ENCODE assay signal across 8 mouse cellular contexts in genomic region chr12:80001794-80002193, GRCm38 (mm10).
DNase-seq lines count a peak whose midpoint lies in the region; ATAC-seq and TF ChIP-seq lines count a peak whose summit lies in the region.

No protein-coding gene starts in this region.

- dilution Hi-C loops in CH12.LX (cut with MboI; ENCODE audit: extremely low pct_ligation_motif_present, extremely low pct_unique_long_range_greater_than_20kb, low sequenced_read_pairs): no loop called here

- no peaks in the 10 kb centered on the region for H3K9me3 ChIP-seq in CH12.LX (replicated peaks; ENCODE audit: low read length)
- no peaks in the 10 kb centered on the region for H3K9me3 ChIP-seq in hindbrain, embryonic 13.5 days
- H3K9me3 ChIP-seq in limb, embryonic 14.5 days (ENCODE audit: control insufficient read depth, low read length): no peaks in the 10 kb centered on the region
- no peaks in the 10 kb centered on the region for H3K9me3 ChIP-seq in stomach, postnatal 0 days (ENCODE audit: control insufficient read depth, low read length)

- peak overlapping the region; percentile 98 for H3K27ac ChIP-seq in CH12.LX (ENCODE audit: insufficient read depth, low read depth)
- H3K27ac ChIP-seq in hindbrain, embryonic 13.5 days: peak overlapping the region; percentile 73
- H3K27ac ChIP-seq in limb, embryonic 14.5 days (replicated peaks; ENCODE audit: low read depth, low read length): peak overlapping the region; percentile 68
- H3K27ac ChIP-seq in stomach, postnatal 0 days (replicated peaks): peak overlapping the region; percentile 70

- intact Hi-C loops in left cerebral cortex, postnatal 14 days (cut with DNase I): no loop called here

- TF ChIP-seq RAD21 in CH12.LX (IDR thresholded peaks at IDR 0.05; ENCODE audit: low read depth, low read length): peak; percentile 27

- TF ChIP-seq EP300 in CH12.LX (IDR thresholded peaks at IDR 0.05; ENCODE audit: low read length): peak; percentile 98
- TF ChIP-seq EP300 in stomach, postnatal 0 days (optimal IDR thresholded peaks at IDR 0.05): no peak

- in situ Hi-C loops in CH12.LX (cut with MboI; ENCODE audit: low pct_ligation_motif_present, low pct_unique_long_range_greater_than_20kb, low sequenced_read_pairs): no loop called here

- no peak for TF ChIP-seq CTCF in CH12.LX (conservative IDR thresholded peaks at IDR 0.05 in 1 of 2, IDR thresholded peaks at IDR 0.05 in 1 of 2; ENCODE audit: low read depth in 2 of 2, low read length in 2 of 2)
- no peak for TF ChIP-seq CTCF in stomach, postnatal 0 days (IDR thresholded peaks at IDR 0.05; ENCODE audit: low read depth)

- no peak for TF ChIP-seq POLR2A in CH12.LX (IDR thresholded peaks at IDR 0.05; ENCODE audit: low read depth, low read length)
- TF ChIP-seq POLR2A in limb, embryonic 14.5 days (IDR thresholded peaks at IDR 0.05; ENCODE audit: borderline replicate concordance, extremely low read depth, insufficient read depth, insufficient read length): no peak

- peak overlapping the region; percentile 21; the same call in 1 of the 2 replicates for H3K9ac ChIP-seq in CH12.LX (ENCODE audit: insufficient read depth, low read depth)
- no peak overlapping the region for H3K9ac ChIP-seq in hindbrain, embryonic 13.5 days
- no peak overlapping the region for H3K9ac ChIP-seq in limb, embryonic 14.5 days (ENCODE audit: low read depth, low read length, severe bottlenecking)
- H3K9ac ChIP-seq in stomach, postnatal 0 days (ENCODE audit: low read length): no peak overlapping the region

- ATAC-seq in hindbrain, embryonic 13.5 days (ENCODE audit: low FRiP score): no peak
- no peak for ATAC-seq in limb, embryonic 14.5 days (ENCODE audit: low FRiP score, low read depth)
- ATAC-seq in stomach, postnatal 0 days (ENCODE audit: low FRiP score, low TSS enrichment): peak; percentile 80

- H3K79me2 ChIP-seq in CH12.LX (replicated peaks; ENCODE audit: control insufficient read depth, extremely low read depth, insufficient read depth, poor library complexity, severe bottlenecking): no peaks in the 10 kb centered on the region

- H3K4me3 ChIP-seq in CH12.LX (replicated peaks in 1 of 3; ENCODE audit: low read depth in 2 of 3, low read length in 2 of 3, poor library complexity in 1 of 3): no peak overlapping the region
- H3K4me3 ChIP-seq in hindbrain, embryonic 13.5 days: no peak overlapping the region
- H3K4me3 ChIP-seq in limb, embryonic 14.5 days (replicated peaks; ENCODE audit: low read length): no peak overlapping the region
- no peak overlapping the region for H3K4me3 ChIP-seq in stomach, postnatal 0 days (ENCODE audit: low read depth, low read length)

- H3K4me1 ChIP-seq in CH12.LX (ENCODE audit: control insufficient read depth in 1 of 2, insufficient read depth in 2 of 2): peaks cover 63 to 98% of the 10 kb centered on the region in 2 experiments
- peaks cover 6% of the 10 kb centered on the region; the same call in 1 of the 2 replicates for H3K4me1 ChIP-seq in hindbrain, embryonic 13.5 days (replicated peaks)
- H3K4me1 ChIP-seq in limb, embryonic 14.5 days (ENCODE audit: control insufficient read depth, insufficient read depth, low read length): peaks cover 32% of the 10 kb centered on the region
- H3K4me1 ChIP-seq in stomach, postnatal 0 days (replicated peaks; ENCODE audit: control insufficient read depth, insufficient read depth): peaks cover 7% of the 10 kb centered on the region; the same call in 1 of the 2 replicates

- no peaks in the 10 kb centered on the region for H3K36me3 ChIP-seq in CH12.LX (replicated peaks in 1 of 2; ENCODE audit: control insufficient read depth in 1 of 2, insufficient read depth in 1 of 2, low read length in 1 of 2)
- no peaks in the 10 kb centered on the region for H3K36me3 ChIP-seq in hindbrain, embryonic 13.5 days
- H3K36me3 ChIP-seq in limb, embryonic 14.5 days (ENCODE audit: control insufficient read depth, insufficient read depth, low read length): no peaks in the 10 kb centered on the region
- no peaks in the 10 kb centered on the region for H3K36me3 ChIP-seq in stomach, postnatal 0 days (ENCODE audit: control insufficient read depth, insufficient read depth, low read length)

- H3K27me3 ChIP-seq in CH12.LX (replicated peaks): no peaks in the 10 kb centered on the region
- H3K27me3 ChIP-seq in hindbrain, embryonic 13.5 days: no peaks in the 10 kb centered on the region
- H3K27me3 ChIP-seq in limb, embryonic 14.5 days (ENCODE audit: control insufficient read depth, insufficient read depth, low read length): no peaks in the 10 kb centered on the region
- no peaks in the 10 kb centered on the region for H3K27me3 ChIP-seq in stomach, postnatal 0 days (ENCODE audit: control insufficient read depth, insufficient read depth, low read length)

- peak; percentile 42 for DNase-seq in adrenal gland, adult 2 months
- DNase-seq in adrenal gland, adult 18-20 months (ENCODE audit: low spot score in 2 of 2): no peak
- peak; percentile 95 for DNase-seq in CH12.LX (ENCODE audit: extremely low read depth)
- DNase-seq in limb, embryonic 14.5 days (ENCODE audit: low spot score): peak; percentile 52
- peak; percentile 86 for DNase-seq in stomach, postnatal 0 days (ENCODE audit: low spot score)
- no peak for DNase-seq in left cerebral cortex, postnatal 14 days (ENCODE audit: low spot score in 2 of 2)
- DNase-seq in layer of hippocampus, postnatal 25 days (ENCODE audit: extremely low spot score in 1 of 2, low spot score in 1 of 2): no peak

- 70% methylated on average over 2 of the region's 2 CpGs for WGBS in hindbrain, embryonic 13.5 days
- 28% methylated on average over 2 of the region's 2 CpGs for WGBS in limb, embryonic 14.5 days
- 31% methylated on average over 2 of the region's 2 CpGs for WGBS in stomach, postnatal 0 days

- H3K4me2 ChIP-seq in CH12.LX (ENCODE audit: insufficient read depth, low read depth, poor library complexity, severe bottlenecking): peak overlapping the region; percentile 52; the same call in 1 of the 2 replicates
- no peak overlapping the region for H3K4me2 ChIP-seq in hindbrain, embryonic 13.5 days
- no peak overlapping the region for H3K4me2 ChIP-seq in limb, embryonic 14.5 days (replicated peaks; ENCODE audit: low read depth, low read length, severe bottlenecking)
- H3K4me2 ChIP-seq in stomach, postnatal 0 days (replicated peaks; ENCODE audit: low read depth): no peak overlapping the region

TF ChIP-seq in CH12.LX, 34 proteins besides CTCF, POLR2A, EP300 and RAD21:
- TF ChIP-seq MAX (IDR thresholded peaks at IDR 0.05; ENCODE audit: low read length) (peak; percentile 64; the same call in 1 of the 2 replicates), ZKSCAN1 (IDR thresholded peaks at IDR 0.05; ENCODE audit: borderline replicate concordance, low read depth, low read length) (no peak), ELF1 (IDR thresholded peaks at IDR 0.05; ENCODE audit: low read depth, low read length) (peak; percentile 55; the same call in 1 of the 2 replicates), SMC3 (IDR thresholded peaks at IDR 0.05; ENCODE audit: low read depth, low read length) (no peak; the same call in none of the 2 replicates), CHD1 (IDR thresholded peaks at IDR 0.05; ENCODE audit: low read depth, low read length) (no peak), SIN3A (IDR thresholded peaks at IDR 0.05; ENCODE audit: low read length) (peak; percentile 79; the same call in 1 of the 2 replicates), MEF2A (IDR thresholded peaks at IDR 0.05; ENCODE audit: borderline replicate concordance, low read depth, low read length) (peak; percentile 100), IRF4 (IDR thresholded peaks at IDR 0.05; ENCODE audit: low read depth, low read length) (peak; percentile 91), HCFC1 (IDR thresholded peaks at IDR 0.05; ENCODE audit: low read depth, low read length) (peak; percentile 52), USF2 (conservative IDR thresholded peaks at IDR 0.05; ENCODE audit: low read depth, low read length) (no peak), ZNF384 (IDR thresholded peaks at IDR 0.05; ENCODE audit: low read depth, low read length) (peak; percentile 97), RCOR1 (conservative IDR thresholded peaks at IDR 0.05; ENCODE audit: low read depth, low read length) (peak; percentile 91; the same call in 1 of the 2 replicates), POLR2AphosphoS2 (IDR thresholded peaks at IDR 0.05; ENCODE audit: low read depth, low read length) (no peak), MYC (IDR thresholded peaks at IDR 0.05; ENCODE audit: low read depth, low read length) (peak; percentile 77; the same call in 1 of the 2 replicates), MAZ (IDR thresholded peaks at IDR 0.05; ENCODE audit: low read depth, low read length) (peak; percentile 94), NELFE (IDR thresholded peaks at IDR 0.05; ENCODE audit: low read depth, low read length) (no peak), NRF1 (IDR thresholded peaks at IDR 0.05; ENCODE audit: low read depth, low read length) (no peak), ZMIZ1 (IDR thresholded peaks at IDR 0.05; ENCODE audit: low read depth, low read length) (0 out of 2 replicates have a peak, but pooled peaks have one; percentile 54), JUN (IDR thresholded peaks at IDR 0.05; ENCODE audit: insufficient read depth, low read depth, low read length) (peak; percentile 61), MXI1 (IDR thresholded peaks at IDR 0.05; ENCODE audit: low read depth, low read length) (peak; percentile 55; the same call in 1 of the 2 replicates), TBP (conservative IDR thresholded peaks at IDR 0.05; ENCODE audit: low read depth, low read length) (0 out of 2 replicates have a peak, but pooled peaks have one; percentile 50), E2F4 (IDR thresholded peaks at IDR 0.05; ENCODE audit: insufficient replicate concordance, low read depth, low read length) (peak; percentile 63; the same call in 1 of the 2 replicates), UBTF (IDR thresholded peaks at IDR 0.05; ENCODE audit: low read depth, low read length) (0 out of 2 replicates have a peak, but pooled peaks have one; percentile 37), BHLHE40 (IDR thresholded peaks at IDR 0.05; ENCODE audit: low read depth, low read length) (peak; percentile 87), JUND (conservative IDR thresholded peaks at IDR 0.05; ENCODE audit: low read depth, low read length) (peak; percentile 83), TCF12 (IDR thresholded peaks at IDR 0.05; ENCODE audit: low read depth, low read length) (peak; percentile 94), ETS1 (conservative IDR thresholded peaks at IDR 0.05; ENCODE audit: low read depth, low read length) (peak; percentile 98), MAFK (IDR thresholded peaks at IDR 0.05; ENCODE audit: insufficient replicate concordance, low read length) (peak; percentile 86), KAT2A (IDR thresholded peaks at IDR 0.05; ENCODE audit: insufficient replicate concordance, low read length) (0 out of 2 replicates have a peak, but pooled peaks have one; percentile 62), CHD2 (IDR thresholded peaks at IDR 0.05; ENCODE audit: low read length) (peak; percentile 89)

Comparison
In these comparisons a context has a peak if more than half of its experiments do, and no peak if none do; other contexts are left out.
1. DNase-seq: peak in adrenal gland, adult 2 months (single experiment), CH12.LX (single experiment), limb, embryonic 14.5 days (single experiment) and stomach, postnatal 0 days (single experiment); none in adrenal gland, adult 18-20 months (0 of 2), left cerebral cortex, postnatal 14 days (0 of 2) and layer of hippocampus, postnatal 25 days (0 of 2).
2. Peak in every context shown above with its lines, with median percentiles within 50 percentile points of each other: H3K27ac ChIP-seq.